Mouse (Mus musculus): Measurements from ENCODE around the gene Olfr1016. TPM values are rescaled to one million over a fixed set of nuclear protein-coding genes. Genes with fewer than 3 reads are reported as not detected.

Olfr1016 gene
- polyA plus RNA-seq (2012; rRNA removed; ENCODE audit: low replicate concordance), result not detected in 2 replicates

DNA sequence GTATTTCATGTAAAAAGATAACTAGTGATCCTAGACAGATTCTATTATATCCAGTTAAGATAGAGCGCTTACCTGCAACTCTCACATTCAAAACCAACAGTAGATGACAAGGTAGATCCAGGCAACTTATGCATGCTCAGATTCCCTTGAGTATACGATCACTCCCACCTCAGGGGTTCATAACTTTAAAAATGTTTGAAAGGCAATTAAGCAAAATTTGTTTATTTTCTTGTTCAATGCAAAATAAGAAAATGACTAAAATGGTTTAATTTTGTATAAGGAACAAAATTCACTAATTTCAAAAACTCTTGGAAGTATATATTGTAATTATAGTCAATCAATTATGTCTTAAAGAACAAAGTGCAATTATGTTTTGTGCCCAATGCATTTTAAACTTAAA is at the start of gene Olfr1016:
Gene Olfr1016 (minus strand): TSS at position 101 of the 400 bp plus-strand sequence.

DNA sequence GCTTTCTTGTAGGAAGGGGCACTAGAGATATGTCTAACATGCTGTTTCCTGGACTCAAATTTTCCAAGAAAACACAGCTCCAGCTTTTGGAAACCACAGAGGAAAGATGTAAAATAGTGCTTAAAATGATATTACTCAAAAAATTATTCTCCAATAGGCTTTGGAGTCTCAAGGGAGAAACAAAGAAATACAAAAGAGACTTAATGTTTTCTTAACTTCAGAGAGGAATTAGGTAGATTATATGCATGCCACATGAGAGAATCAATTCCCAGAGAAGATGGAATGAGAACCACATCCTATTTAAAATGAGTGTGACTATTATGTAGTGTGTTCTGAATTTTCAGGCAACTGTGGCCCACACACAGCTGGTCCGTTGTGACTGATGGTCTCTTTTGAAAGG is 44.4 kb upstream of the Olfr1016 start, which contains the start of gene Olfr1020:
Gene Olfr1020 (plus strand): TSS at position 301 of the 400 bp plus-strand sequence.

DNA sequence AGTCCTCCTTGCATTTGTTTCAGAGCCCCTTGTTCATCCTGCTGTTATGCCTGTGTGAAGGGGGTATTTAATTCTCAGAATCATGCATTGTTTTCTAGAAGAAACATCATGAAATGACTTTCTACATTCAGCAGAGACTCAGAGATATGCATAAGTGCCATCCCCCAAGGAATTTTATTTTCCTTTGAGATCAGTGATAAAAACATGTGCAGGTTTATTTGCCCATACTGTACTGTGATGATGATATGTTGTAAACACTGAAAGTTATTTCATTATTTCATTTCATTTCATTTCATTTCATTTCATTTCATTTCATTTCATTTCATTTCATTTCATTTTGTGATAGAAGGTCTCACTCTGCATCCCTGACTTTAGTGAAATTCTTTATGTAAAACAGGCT is 43.0 kb upstream of the Olfr1016 start, which contains the start of gene Olfr1019:
Gene Olfr1019 (minus strand): TSS at position 101 of the 400 bp plus-strand sequence.

GRCm38 (mm10) chr2:85818179-85818578 is 15.8 kb upstream of the Olfr1016 start, which contains the start of gene Olfr1018:
Olfr1018 (plus strand) TSS chr2:85818479.

DNA sequence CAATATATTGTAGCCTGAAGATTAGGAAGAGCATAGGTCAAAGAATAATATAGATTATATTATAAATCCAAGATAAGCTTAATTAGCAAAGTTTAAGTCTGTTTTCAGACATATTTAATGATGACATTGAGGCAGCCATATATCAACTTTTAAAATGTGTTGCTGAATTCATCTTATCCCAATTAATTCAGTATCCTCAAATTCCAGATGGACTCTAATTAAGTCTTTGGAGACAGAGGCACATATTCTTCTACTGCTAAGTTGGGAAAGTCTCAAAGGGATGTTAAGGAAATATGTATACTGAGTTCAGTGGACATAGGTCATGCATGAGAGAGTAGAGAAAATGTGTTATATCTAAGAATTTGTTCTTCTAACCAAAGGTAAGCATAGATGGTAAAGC is 20.6 kb downstream of the Olfr1016 start, which contains the start of gene Olfr1015:
Gene Olfr1015 (plus strand): TSS at position 301 of the 400 bp plus-strand sequence.

DNA sequence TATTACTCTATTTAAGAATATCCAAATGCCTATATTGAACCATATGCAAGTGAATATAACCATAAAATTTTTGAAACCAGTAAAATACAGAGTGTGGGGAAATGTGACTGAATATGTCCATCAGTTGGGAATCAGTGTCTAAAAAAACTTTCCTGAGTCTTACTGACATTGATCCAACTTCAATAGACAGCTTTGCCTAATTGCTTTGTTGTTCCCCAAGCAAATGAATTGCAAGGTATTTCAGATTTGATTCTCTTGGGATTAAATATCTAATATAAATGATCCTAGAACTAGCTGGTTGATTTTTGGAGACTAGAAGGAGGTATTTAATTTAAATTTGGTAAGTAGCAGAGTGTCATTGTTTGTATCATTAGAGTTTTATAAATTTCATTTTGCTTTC is 29.9 kb downstream of the Olfr1016 start, which contains the start of gene Olfr1014:
Gene Olfr1014 (plus strand): TSS at position 301 of the 400 bp plus-strand sequence.

GRCm38 (mm10) chr2:85766798-85767197 is 35.5 kb downstream of the Olfr1016 start, which contains the start of gene Olfr1013:
Olfr1013 (plus strand) TSS chr2:85767098.

GRCm38 (mm10) chr2:85762666-85763065 is 39.7 kb downstream of the Olfr1016 start, which contains the start of gene Olfr1012:
Olfr1012 (minus strand) TSS chr2:85762766.

Other genes with a start within 250 kb of the Olfr1016 start
- gene Olfr996, start 223.3 kb downstream of the Olfr1016 start, polyA plus RNA-seq (2012; rRNA removed; ENCODE audit: low replicate concordance), result not detected in 2 replicates
- not detected in 2 replicates for gene Olfr998, start 213.6 kb downstream of the Olfr1016 start, polyA plus RNA-seq (2012; rRNA removed; ENCODE audit: low replicate concordance)
- not detected in 2 replicates for gene Olfr1000, start 190.6 kb downstream of the Olfr1016 start, polyA plus RNA-seq (2012; rRNA removed; ENCODE audit: low replicate concordance)
- gene Olfr1002, start 151.8 kb downstream of the Olfr1016 start, polyA plus RNA-seq (2012; rRNA removed; ENCODE audit: low replicate concordance), result not detected in 2 replicates
- gene Olfr154, start 138.1 kb downstream of the Olfr1016 start, polyA plus RNA-seq (2012; rRNA removed; ENCODE audit: low replicate concordance), result not detected in 2 replicates
- not detected in 2 replicates for gene Olfr1006, start 123.8 kb downstream of the Olfr1016 start, polyA plus RNA-seq (2012; rRNA removed; ENCODE audit: low replicate concordance)
- not detected in 2 replicates for gene Olfr1008, start 113.1 kb downstream of the Olfr1016 start, polyA plus RNA-seq (2012; rRNA removed; ENCODE audit: low replicate concordance)
- gene Olfr1009, start 87.1 kb downstream of the Olfr1016 start, polyA plus RNA-seq (2012; rRNA removed; ENCODE audit: low replicate concordance), result not detected in 2 replicates
- not detected in 2 replicates for gene Olfr1012, start 39.8 kb downstream of the Olfr1016 start, polyA plus RNA-seq (2012; rRNA removed; ENCODE audit: low replicate concordance)
- not detected in 2 replicates for gene Olfr1013, start 35.4 kb downstream of the Olfr1016 start, polyA plus RNA-seq (2012; rRNA removed; ENCODE audit: low replicate concordance)
- gene Olfr1014, start 29.8 kb downstream of the Olfr1016 start, polyA plus RNA-seq (2012; rRNA removed; ENCODE audit: low replicate concordance), result not detected in 2 replicates
- gene Olfr1015, start 20.5 kb downstream of the Olfr1016 start, polyA plus RNA-seq (2012; rRNA removed; ENCODE audit: low replicate concordance), result not detected in 2 replicates
- gene Olfr1018, start 15.9 kb upstream of the Olfr1016 start, polyA plus RNA-seq (2012; rRNA removed; ENCODE audit: low replicate concordance), result not detected in 2 replicates
- not detected in 2 replicates for gene Olfr1019, start 42.9 kb upstream of the Olfr1016 start, polyA plus RNA-seq (2012; rRNA removed; ENCODE audit: low replicate concordance)
- not detected in 2 replicates for gene Olfr1020, start 44.5 kb upstream of the Olfr1016 start, polyA plus RNA-seq (2012; rRNA removed; ENCODE audit: low replicate concordance)
- gene Olfr1022, start 66.0 kb upstream of the Olfr1016 start, polyA plus RNA-seq (2012; rRNA removed; ENCODE audit: low replicate concordance), result not detected in 2 replicates
- not detected in 2 replicates for gene Olfr1023, start 83.1 kb upstream of the Olfr1016 start, polyA plus RNA-seq (2012; rRNA removed; ENCODE audit: low replicate concordance)
- not detected in 2 replicates for gene Olfr1024, start 102.5 kb upstream of the Olfr1016 start, polyA plus RNA-seq (2012; rRNA removed; ENCODE audit: low replicate concordance)
- gene Olfr1025-ps1, start 112.6 kb upstream of the Olfr1016 start, polyA plus RNA-seq (2012; rRNA removed; ENCODE audit: low replicate concordance), result not detected in 2 replicates
- gene Olfr1026, start 119.0 kb upstream of the Olfr1016 start, polyA plus RNA-seq (2012; rRNA removed; ENCODE audit: low replicate concordance), result not detected in 2 replicates
- gene Olfr1028, start 147.9 kb upstream of the Olfr1016 start, polyA plus RNA-seq (2012; rRNA removed; ENCODE audit: low replicate concordance), result not detected in 2 replicates
- gene Olfr1029, start 171.4 kb upstream of the Olfr1016 start, polyA plus RNA-seq (2012; rRNA removed; ENCODE audit: low replicate concordance), result not detected in 2 replicates
- gene Olfr1030, start 176.7 kb upstream of the Olfr1016 start, polyA plus RNA-seq (2012; rRNA removed; ENCODE audit: low replicate concordance), result not detected in 2 replicates
- gene Olfr1031, start 187.8 kb upstream of the Olfr1016 start, polyA plus RNA-seq (2012; rRNA removed; ENCODE audit: low replicate concordance), result not detected in 2 replicates
- not detected in 2 replicates for gene Olfr1032, start 203.0 kb upstream of the Olfr1016 start, polyA plus RNA-seq (2012; rRNA removed; ENCODE audit: low replicate concordance)
- 0.04 and 0.14 TPM in 2 replicates for gene Olfr1033, start 218.1 kb upstream of the Olfr1016 start, polyA plus RNA-seq (2012; rRNA removed; ENCODE audit: low replicate concordance)
- gene Olfr1034, start 243.3 kb upstream of the Olfr1016 start, polyA plus RNA-seq (2012; rRNA removed; ENCODE audit: low replicate concordance), result not detected in 2 replicates